Mouse (Mus musculus): ENCODE measurements around the gene Ss18l2. TPM values are rescaled to one million over a fixed set of nuclear protein-coding genes. Genes with fewer than 3 reads are reported as not detected.

The Ss18l2 gene
- total and polyA plus RNA-seq, 3 experiments = 40.2 to 77.0 (median 41.5) TPM

GRCm38 (mm10) chr9:121719347-121720331 lies 9.5 kb downstream of the Ss18l2 start:
- Histone ChIP-seq H3K4me2 (ENCODE audit: insufficient read depth, low read depth, poor library complexity, severe bottlenecking) (peak overlapping the region; percentile 94), H3K27me3 (replicated peaks) (no peaks in the 10 kb centered on the region), H3K36me3 (replicated peaks in 1 of 2; ENCODE audit: control insufficient read depth in 1 of 2, insufficient read depth in 1 of 2, low read length in 1 of 2) (peaks cover 0 to 4% of the 10 kb centered on the region in 2 experiments), H3K9me3 (replicated peaks; ENCODE audit: low read length) (peaks cover 10% of the 10 kb centered on the region), H3K9ac (ENCODE audit: insufficient read depth, low read depth) (peak overlapping the region; percentile 98), H3K4me3 (replicated peaks in 1 of 3; ENCODE audit: low read depth in 2 of 3, low read length in 2 of 3, poor library complexity in 1 of 3) (peak overlapping the region; percentile 62 to 91 (median 73)), H3K27ac (ENCODE audit: insufficient read depth, low read depth) (peak overlapping the region; percentile 79), H3K79me2 (replicated peaks; ENCODE audit: control insufficient read depth, extremely low read depth, insufficient read depth, poor library complexity, severe bottlenecking) (peaks cover 45% of the 10 kb centered on the region), H3K4me1 (ENCODE audit: control insufficient read depth in 1 of 2, insufficient read depth in 2 of 2) (peaks cover 2 to 27% of the 10 kb centered on the region in 2 experiments; a peak in 2 of 4 replicates)
- in situ Hi-C loops (cut with MboI; ENCODE audit: low pct_ligation_motif_present, low pct_unique_long_range_greater_than_20kb, low sequenced_read_pairs) (no loop called here), dilution Hi-C loops (cut with MboI; ENCODE audit: extremely low pct_ligation_motif_present, extremely low pct_unique_long_range_greater_than_20kb, low sequenced_read_pairs) (no loop called here)
- DNase-seq (ENCODE audit: extremely low read depth) = peak; percentile 54
- TF ChIP-seq IRF4 (IDR thresholded peaks at IDR 0.05; ENCODE audit: low read depth, low read length) (peak; percentile 16; the same call in 1 of the 2 replicates), ZNF384 (IDR thresholded peaks at IDR 0.05; ENCODE audit: low read depth, low read length) (peak; percentile 76), ELF1 (IDR thresholded peaks at IDR 0.05; ENCODE audit: low read depth, low read length) (0 out of 2 replicates have a peak, but pooled peaks have one; percentile 14), RAD21 (IDR thresholded peaks at IDR 0.05; ENCODE audit: low read depth, low read length) (no peak), E2F4 (IDR thresholded peaks at IDR 0.05; ENCODE audit: insufficient replicate concordance, low read depth, low read length) (no peak), ZMIZ1 (IDR thresholded peaks at IDR 0.05; ENCODE audit: low read depth, low read length) (no peak), SIN3A (IDR thresholded peaks at IDR 0.05; ENCODE audit: low read length) (0 out of 2 replicates have a peak, but pooled peaks have one; percentile 72), RCOR1 (conservative IDR thresholded peaks at IDR 0.05; ENCODE audit: low read depth, low read length) (no peak), HCFC1 (IDR thresholded peaks at IDR 0.05; ENCODE audit: low read depth, low read length) (no peak), ZC3H11A (IDR thresholded peaks at IDR 0.05; ENCODE audit: low read depth, low read length) (no peak), JUN (IDR thresholded peaks at IDR 0.05; ENCODE audit: insufficient read depth, low read depth, low read length) (no peak), SMC3 (IDR thresholded peaks at IDR 0.05; ENCODE audit: low read depth, low read length) (no peak), POLR2A (IDR thresholded peaks at IDR 0.05; ENCODE audit: low read depth, low read length) (0 out of 2 replicates have a peak, but pooled peaks have one; percentile 27), EP300 (IDR thresholded peaks at IDR 0.05; ENCODE audit: low read length) (no peak), TCF12 (IDR thresholded peaks at IDR 0.05; ENCODE audit: low read depth, low read length) (0 out of 2 replicates have a peak, but pooled peaks have one; percentile 21), NELFE (IDR thresholded peaks at IDR 0.05; ENCODE audit: low read depth, low read length) (no peak), CHD1 (IDR thresholded peaks at IDR 0.05; ENCODE audit: low read depth, low read length) (peak; percentile 58; the same call in 1 of the 2 replicates), ZKSCAN1 (IDR thresholded peaks at IDR 0.05; ENCODE audit: borderline replicate concordance, low read depth, low read length) (no peak), USF1 (IDR thresholded peaks at IDR 0.05; ENCODE audit: low read depth, low read length) (no peak), UBTF (IDR thresholded peaks at IDR 0.05; ENCODE audit: low read depth, low read length) (peak; percentile 49; the same call in 1 of the 2 replicates), MAFK (IDR thresholded peaks at IDR 0.05; ENCODE audit: insufficient replicate concordance, low read length) (no peak), CHD2 (IDR thresholded peaks at IDR 0.05; ENCODE audit: low read length) (peak; percentile 49; the same call in 1 of the 2 replicates), POLR2AphosphoS2 (IDR thresholded peaks at IDR 0.05; ENCODE audit: low read depth, low read length) (no peak), MAZ (IDR thresholded peaks at IDR 0.05; ENCODE audit: low read depth, low read length) (no peak), JUND (conservative IDR thresholded peaks at IDR 0.05; ENCODE audit: low read depth, low read length) (no peak), ETS1 (conservative IDR thresholded peaks at IDR 0.05; ENCODE audit: low read depth, low read length) (no peak), MAX (IDR thresholded peaks at IDR 0.05; ENCODE audit: low read length) (peak; percentile 66; the same call in 1 of the 2 replicates), PAX5 (IDR thresholded peaks at IDR 0.05; ENCODE audit: low read length) (no peak), NRF1 (IDR thresholded peaks at IDR 0.05; ENCODE audit: low read depth, low read length) (no peak), GABPA (IDR thresholded peaks at IDR 0.05; ENCODE audit: insufficient replicate concordance, low read depth, low read length) (no peak), MYC (IDR thresholded peaks at IDR 0.05; ENCODE audit: low read depth, low read length) (peak; percentile 38; the same call in 1 of the 2 replicates), TBP (conservative IDR thresholded peaks at IDR 0.05; ENCODE audit: low read depth, low read length) (no peak), MEF2A (IDR thresholded peaks at IDR 0.05; ENCODE audit: borderline replicate concordance, low read depth, low read length) (no peak), USF2 (conservative IDR thresholded peaks at IDR 0.05; ENCODE audit: low read depth, low read length) (no peak), MXI1 (IDR thresholded peaks at IDR 0.05; ENCODE audit: low read depth, low read length) (peak; percentile 74; the same call in 1 of the 2 replicates), KAT2A (IDR thresholded peaks at IDR 0.05; ENCODE audit: insufficient replicate concordance, low read length) (no peak), BHLHE40 (IDR thresholded peaks at IDR 0.05; ENCODE audit: low read depth, low read length) (peak; percentile 73)

Data from CH12.LX (cell line).